Mouse (Mus musculus): ENCODE data around the gene Kdm2b.

DNA sequence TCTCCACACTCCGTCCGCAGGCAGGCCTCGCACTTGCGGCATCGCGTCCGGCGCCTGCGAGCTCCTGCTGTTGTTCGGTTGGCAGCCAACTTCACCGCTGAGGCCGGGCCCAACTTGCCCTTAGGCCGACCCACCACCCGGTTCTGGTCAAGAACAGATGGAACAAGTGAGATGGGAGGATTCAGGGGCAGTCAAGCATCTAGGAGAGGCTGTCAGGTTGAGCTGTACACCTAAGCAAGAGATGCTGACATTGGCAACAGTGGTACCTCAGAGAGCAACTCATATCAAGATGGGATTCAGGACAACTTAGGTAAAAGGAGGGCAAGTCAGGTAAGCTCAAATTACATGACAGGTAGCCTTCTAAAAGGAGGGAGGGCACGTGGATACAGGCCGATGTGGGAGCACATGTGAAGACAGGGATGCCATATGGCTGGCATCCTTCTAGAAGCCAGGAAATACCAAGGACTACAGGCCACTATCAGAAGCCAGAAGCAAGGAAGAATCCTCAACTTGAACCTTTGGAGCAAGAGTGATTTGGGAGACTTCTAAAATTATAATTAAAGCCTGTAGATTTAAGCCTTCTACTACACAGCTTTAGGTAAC, 100.9 kb downstream of the Kdm2b start:
- no peak for TF ChIP-seq CTCF (IDR thresholded peaks at IDR 0.05; ENCODE audit: low read depth)
- TF ChIP-seq EP300 (IDR thresholded peaks at IDR 0.05; ENCODE audit: low read depth), result no peak
